Mouse (Mus musculus): ENCODE results near the gene Ttll11. TPM values are rescaled to one million over a fixed set of nuclear protein-coding genes. Genes with fewer than 3 reads are reported as not detected.

The Ttll11 gene
- total RNA-seq, 1 experiment from 2014 or later = 3.4 TPM

- no peak for ATAC-seq (ENCODE audit: extremely low read depth, insufficient number of reproducible peaks, low FRiP score, poor library complexity, severe bottlenecking)
These were observed 67.6 kb downstream of the Ttll11 start for GRCm38 (mm10) chr2:35912090-35912489.

DNA sequence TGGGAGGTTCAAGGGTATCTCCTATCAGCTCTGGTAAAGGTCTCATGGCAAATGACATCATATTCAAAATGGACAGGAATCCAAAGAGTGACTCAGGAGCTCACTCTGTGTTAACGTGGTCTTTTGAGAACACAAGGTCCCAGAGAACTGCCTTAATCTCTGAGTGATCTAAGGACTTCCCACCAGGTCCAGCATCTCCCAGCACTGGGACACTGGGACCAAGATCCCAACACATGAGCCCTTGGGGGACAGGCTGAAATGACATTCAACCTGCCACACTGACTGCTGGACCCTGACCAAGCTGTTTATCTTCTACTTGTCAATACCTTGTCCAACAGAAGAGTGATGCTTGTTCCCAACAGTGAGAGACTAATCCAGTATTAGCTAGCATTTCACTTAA is 68.0 kb downstream of the Ttll11 start:
- ATAC-seq (ENCODE audit: extremely low read depth, insufficient number of reproducible peaks, low FRiP score, poor library complexity, severe bottlenecking) = no peak

- no peak for ATAC-seq (ENCODE audit: extremely low read depth, insufficient number of reproducible peaks, low FRiP score, poor library complexity, severe bottlenecking)
These were observed 69.0 kb downstream of the Ttll11 start for GRCm38 (mm10) chr2:35910740-35911139.

DNA sequence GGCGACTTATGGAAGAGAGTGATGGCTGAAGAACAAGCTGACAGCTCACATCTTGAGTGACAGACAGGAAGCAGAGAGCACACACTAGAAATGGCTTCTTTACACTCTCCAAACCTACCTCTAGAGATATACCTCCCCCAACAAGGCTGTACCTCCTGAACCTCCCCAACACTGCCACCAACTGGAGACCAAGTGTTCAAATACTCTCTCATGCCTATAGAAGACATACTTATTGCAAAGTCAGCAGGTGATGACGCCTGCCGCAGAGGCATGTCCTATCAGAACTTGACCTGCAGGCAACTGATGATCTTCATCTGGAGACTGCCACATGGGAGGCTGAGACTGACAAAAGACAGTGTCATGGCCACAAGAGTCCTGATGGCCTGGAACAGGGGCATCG is 70.4 kb downstream of the Ttll11 start:
- no peak for ATAC-seq (ENCODE audit: extremely low read depth, insufficient number of reproducible peaks, low FRiP score, poor library complexity, severe bottlenecking)

GRCm38 (mm10) chr2:35907578-35907977 is 72.1 kb downstream of the Ttll11 start:
- no peak for ATAC-seq (ENCODE audit: extremely low read depth, insufficient number of reproducible peaks, low FRiP score, poor library complexity, severe bottlenecking)

GRCm38 (mm10) chr2:35906174-35906798 is 73.4 kb downstream of the Ttll11 start:
- ATAC-seq (ENCODE audit: extremely low read depth, insufficient number of reproducible peaks, low FRiP score, poor library complexity, severe bottlenecking) = no peak

DNA sequence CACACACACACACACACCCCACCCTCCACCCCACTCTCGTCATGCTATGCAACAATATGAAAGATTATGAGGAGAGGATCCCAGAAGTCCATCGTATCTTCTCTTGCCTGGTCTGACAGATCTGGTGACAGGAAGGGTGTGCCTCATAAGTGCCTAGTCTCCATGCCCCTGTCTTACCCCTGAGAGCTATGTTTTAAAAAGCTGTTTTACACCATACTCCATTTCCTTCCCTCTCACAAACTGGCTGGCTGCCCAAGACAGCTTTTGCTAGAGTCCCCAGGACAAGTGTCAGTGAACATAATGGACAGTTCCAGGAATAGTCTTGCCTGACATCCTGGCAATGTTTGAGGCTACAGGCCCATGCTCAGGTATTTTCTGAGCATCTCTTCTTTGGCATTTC is 78.9 kb downstream of the Ttll11 start:
- no peak for ATAC-seq (ENCODE audit: extremely low read depth, insufficient number of reproducible peaks, low FRiP score, poor library complexity, severe bottlenecking)

- ATAC-seq (ENCODE audit: extremely low read depth, insufficient number of reproducible peaks, low FRiP score, poor library complexity, severe bottlenecking) = no peak
These were observed 80.0 kb downstream of the Ttll11 start for GRCm38 (mm10) chr2:35899712-35900111.

DNA sequence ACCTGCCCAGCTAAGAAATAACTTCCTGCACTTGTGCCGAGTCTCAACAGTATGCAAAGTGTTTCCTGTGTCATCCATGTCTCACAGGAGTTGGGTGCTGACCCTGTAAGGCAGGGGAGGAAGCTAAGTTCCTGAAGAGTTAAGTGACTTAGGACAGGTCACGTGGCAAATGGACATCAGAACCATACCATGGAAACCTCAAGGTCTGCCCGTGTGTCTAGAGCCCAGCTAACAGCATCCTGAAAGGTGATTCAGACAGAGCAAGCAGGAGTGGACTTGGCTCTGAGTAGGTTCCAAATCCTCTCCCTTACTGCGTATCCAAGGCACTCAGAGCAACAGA is 80.6 kb downstream of the Ttll11 start:
- no peak for ATAC-seq (ENCODE audit: extremely low read depth, insufficient number of reproducible peaks, low FRiP score, poor library complexity, severe bottlenecking)

DNA sequence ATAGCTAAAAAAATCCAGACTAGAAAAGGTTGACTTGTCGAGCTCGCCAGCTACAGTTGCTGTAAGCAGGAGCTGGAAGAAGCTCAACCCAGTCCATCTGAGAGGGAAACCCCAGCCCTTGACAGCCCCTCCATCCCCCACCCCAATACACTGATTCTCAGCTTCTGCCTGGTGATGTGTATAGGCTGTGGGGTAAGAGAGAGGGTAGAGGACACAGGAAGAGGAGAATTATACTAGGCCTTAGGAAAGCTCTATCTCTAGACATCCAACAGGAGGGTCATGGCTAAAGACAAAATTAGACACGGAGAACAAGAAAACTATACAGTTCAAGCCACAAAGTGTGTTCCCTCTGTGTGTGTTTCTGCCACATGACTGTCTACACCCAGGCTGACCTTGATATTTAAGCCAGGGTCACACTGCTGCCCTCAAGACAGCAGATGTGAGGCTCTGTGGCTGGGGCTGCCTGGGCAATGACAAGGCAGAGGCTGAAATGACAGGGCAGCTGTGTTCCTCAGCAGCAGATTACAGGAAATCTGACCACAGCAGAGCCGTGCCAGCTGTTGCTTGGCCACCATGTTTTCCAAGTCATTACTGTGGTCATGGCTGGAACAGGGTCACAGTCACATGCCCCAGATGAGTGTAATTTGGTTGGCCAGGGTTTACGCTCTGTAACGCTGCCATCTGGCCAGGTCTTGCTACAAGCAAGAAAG is 81.1 kb downstream of the Ttll11 start:
- ATAC-seq (ENCODE audit: extremely low read depth, insufficient number of reproducible peaks, low FRiP score, poor library complexity, severe bottlenecking) = 0 out of 2 replicates have a peak, but pooled peaks have one; percentile 14

DNA sequence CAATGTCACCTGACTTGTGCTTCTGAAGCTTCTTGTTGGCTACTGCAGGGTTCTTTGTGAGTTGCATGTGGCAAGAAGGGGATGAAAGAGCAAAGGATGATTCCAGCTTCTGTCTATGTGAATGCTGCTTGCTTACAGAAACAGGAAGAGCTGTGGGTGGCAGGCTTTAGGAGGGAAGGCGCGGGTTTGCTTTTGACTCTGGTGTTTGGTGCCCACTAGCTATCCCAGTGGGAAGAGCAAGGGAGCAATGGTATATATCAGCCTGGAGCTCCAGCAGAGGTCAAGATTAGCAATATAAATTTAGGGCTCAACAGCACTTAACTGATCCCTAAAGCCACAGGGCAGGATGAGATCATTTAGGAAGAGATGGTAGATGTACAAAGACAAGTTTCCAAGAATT is 82.6 kb downstream of the Ttll11 start:
- ATAC-seq (ENCODE audit: extremely low read depth, insufficient number of reproducible peaks, low FRiP score, poor library complexity, severe bottlenecking) = no peak

- ATAC-seq (ENCODE audit: extremely low read depth, insufficient number of reproducible peaks, low FRiP score, poor library complexity, severe bottlenecking) = no peak
These were observed 85.2 kb downstream of the Ttll11 start for GRCm38 (mm10) chr2:35894512-35894911.

GRCm38 (mm10) chr2:35890635-35891034 is 89.1 kb downstream of the Ttll11 start:
- no peak for ATAC-seq (ENCODE audit: extremely low read depth, insufficient number of reproducible peaks, low FRiP score, poor library complexity, severe bottlenecking)

DNA sequence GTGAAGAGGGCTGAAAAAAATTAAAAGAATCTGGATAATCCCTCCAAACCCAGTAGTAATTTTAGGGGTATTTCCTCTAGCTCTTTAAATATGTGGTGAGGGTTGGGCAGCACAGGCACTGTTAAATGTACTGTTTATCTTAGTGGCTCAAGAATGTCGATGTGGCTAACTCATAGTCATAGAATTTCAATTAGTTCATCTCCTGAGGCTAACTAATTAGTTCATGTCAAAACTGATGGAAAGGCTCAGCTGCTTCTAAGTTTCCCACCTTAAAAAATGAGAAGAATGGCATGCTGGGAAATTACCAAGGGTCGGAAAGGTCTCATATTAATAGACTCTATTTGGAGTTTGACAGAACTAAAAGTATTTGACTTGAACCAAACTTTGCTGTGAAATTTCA is 89.9 kb downstream of the Ttll11 start:
- ATAC-seq (ENCODE audit: extremely low read depth, insufficient number of reproducible peaks, low FRiP score, poor library complexity, severe bottlenecking) = no peak

DNA sequence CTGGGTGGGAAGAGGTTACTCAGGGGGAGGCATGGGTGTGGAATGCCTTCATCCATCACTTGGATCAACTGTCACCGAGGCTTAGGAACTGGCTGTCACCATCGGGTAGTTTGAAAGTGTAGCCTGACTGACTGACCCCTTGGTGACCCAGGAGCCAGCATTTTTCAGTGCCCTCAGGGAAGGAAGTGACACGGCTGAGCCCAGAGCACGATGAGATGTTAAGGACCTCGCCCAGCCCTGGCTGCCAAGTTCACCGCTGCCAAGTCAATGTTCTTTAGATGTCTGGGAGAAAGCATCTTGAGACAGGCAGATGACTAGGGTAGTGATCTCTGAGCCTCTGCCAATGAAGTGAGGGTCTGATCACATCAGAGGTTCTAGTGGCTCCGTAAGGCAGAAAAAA is 95.4 kb downstream of the Ttll11 start:
- no peak for ATAC-seq (ENCODE audit: extremely low read depth, insufficient number of reproducible peaks, low FRiP score, poor library complexity, severe bottlenecking)

DNA sequence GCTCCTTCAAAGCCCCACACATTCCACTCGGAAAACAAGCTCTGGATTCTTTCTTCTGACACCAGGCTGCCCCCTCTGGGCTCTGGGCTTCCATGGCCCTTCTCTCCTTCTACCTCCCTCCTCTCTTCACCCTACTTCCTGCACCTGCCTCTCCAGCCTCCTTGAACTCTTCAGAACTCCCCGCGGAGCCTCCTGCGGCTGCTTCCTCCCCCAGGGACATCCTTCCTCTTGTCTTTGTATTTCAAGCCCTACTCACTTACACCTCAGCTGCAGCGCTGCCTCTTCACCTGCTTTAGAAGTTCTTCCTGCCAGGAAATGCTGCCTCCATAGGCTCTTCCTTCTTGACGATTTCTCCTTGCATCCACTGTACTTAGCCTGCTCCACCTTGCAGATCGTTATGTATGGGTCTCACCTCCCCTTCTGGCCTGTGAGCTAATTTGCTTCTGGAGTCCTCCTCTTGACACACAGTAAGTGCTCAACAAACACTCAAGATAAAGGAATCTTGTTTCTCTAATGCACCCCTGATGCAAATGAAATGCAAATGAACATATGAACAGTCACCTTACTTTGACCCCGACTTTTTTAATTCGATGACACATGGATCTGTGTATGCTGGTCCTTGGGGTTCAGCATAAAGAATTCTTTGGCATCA is 97.3 kb downstream of the Ttll11 start:
- no peak for ATAC-seq (ENCODE audit: extremely low read depth, insufficient number of reproducible peaks, low FRiP score, poor library complexity, severe bottlenecking)

- no peak for ATAC-seq (ENCODE audit: extremely low read depth, insufficient number of reproducible peaks, low FRiP score, poor library complexity, severe bottlenecking)
These were observed 97.8 kb downstream of the Ttll11 start for GRCm38 (mm10) chr2:35881896-35882295.

DNA sequence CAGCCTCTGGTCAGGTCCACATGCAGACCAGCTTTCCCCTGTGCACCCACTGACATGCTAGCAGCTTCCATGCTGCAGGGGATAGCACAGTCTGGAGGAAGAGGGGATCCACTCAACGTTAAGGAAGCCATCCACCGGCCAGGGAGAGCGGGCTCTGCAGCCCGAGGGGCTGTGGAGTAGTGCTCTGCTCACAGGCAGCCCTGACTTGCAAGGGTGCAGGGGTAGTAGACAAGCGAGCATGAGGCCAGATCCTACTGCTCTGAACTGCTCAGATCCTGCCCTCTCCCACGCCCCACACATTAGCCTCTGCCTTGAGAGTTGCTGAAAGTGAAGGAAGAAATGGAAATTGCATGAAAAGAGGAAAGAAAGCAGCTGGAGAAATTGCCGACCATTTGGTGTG is 99.4 kb downstream of the Ttll11 start:
- no peak for ATAC-seq (ENCODE audit: extremely low read depth, insufficient number of reproducible peaks, low FRiP score, poor library complexity, severe bottlenecking)

- ATAC-seq (ENCODE audit: extremely low read depth, insufficient number of reproducible peaks, low FRiP score, poor library complexity, severe bottlenecking) = no peak
These were observed 99.8 kb downstream of the Ttll11 start for GRCm38 (mm10) chr2:35879887-35880286.

DNA sequence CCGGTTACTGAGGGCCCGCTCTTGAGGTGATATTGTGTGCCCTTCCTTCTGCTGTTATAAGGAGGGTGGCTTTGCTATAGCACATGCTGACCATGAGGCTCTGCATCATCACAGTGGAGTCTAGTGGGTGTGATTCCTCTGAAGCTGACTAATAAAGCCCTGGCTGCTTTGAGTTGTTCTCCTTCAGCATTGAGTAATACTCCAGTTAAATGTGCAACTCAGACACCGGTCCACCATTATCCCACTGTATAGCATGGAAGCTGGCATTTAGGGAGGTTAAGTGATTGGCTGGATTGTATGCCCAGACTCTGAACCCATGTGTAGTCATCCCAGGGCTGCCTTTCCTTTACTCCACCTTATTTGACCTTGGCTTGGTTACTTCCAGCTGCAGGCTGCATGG is 101.2 kb downstream of the Ttll11 start:
- no peak for ATAC-seq (ENCODE audit: extremely low read depth, insufficient number of reproducible peaks, low FRiP score, poor library complexity, severe bottlenecking)

Measured in neutrophil, adult 5-6 weeks (primary cell).